Mouse (Mus musculus): ENCODE data around the gene Tyrp1.

Gene Tyrp1

GRCm38 (mm10) chr4:80895278-80895894 lies 61.5 kb downstream of the Tyrp1 start:
- no peak for DNase-seq (ENCODE audit: low spot score in 2 of 2)
